Mouse (Mus musculus) lung, postnatal 0 days (tissue): ENCODE data around the gene Lrriq1.

Source experiments
- CTCF ChIP-seq: IDR thresholded peaks from 2 replicates; pipeline ENCODE4 v1.5.1; 2016; ENCODE audit warnings: antibody characterized with exemption, mild to moderate bottlenecking
- EP300 ChIP-seq: IDR thresholded peaks from 2 replicates; pipeline ENCODE4 v1.6.1; 2016; ENCODE audit warnings: antibody characterized with exemption, mild to moderate bottlenecking, control low read depth

DNA sequence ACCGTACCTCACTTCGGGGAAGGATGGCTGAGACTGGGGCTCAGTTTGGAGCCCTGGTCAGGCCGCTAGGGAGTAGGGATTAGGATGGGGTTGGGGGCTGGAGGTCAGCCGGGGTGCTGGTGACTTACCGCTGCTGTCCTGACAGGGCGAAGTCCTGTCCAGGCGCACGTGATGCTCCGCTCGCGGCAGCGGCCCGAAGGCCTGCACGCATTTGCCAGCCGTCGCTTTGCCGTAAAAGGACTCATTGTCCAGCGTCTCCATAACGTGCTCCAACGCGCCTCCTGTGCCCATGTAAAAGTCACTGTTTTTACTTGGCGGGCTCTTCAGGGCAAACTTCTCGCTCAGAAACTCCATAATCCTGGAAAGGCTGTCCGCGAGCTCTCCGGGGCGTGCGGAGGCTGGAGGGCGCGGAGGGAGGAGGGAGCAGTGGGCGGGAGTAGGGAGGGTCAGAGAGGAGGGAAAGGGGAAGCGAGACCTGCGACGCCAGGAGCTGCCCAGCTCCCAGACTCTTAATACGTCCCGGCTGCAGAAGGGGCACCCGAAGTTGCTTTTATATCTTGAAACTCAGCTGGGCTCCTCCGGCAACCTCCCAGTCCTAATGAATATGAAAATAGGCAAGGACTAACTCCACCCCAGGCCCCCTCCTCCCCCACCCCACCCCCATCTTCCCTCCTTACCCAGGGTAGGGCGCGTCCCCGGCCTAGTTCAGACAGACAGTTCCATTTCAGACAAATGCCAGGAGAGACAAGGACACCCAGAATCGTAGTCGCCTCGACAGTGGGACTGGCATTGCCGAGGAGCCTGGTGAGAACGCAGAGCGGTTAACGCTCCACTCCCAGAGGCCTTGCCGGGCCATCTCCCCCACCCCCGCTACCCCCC is 207.6 kb downstream of the Lrriq1 start:
- no peak for TF ChIP-seq EP300
- TF ChIP-seq CTCF: no peak
